Mouse (Mus musculus) T-helper 2 cell (primary cell): ENCODE measurements at regions not wholly inside any gene's neighbourhood (a gene's known extent, or its start where the extent isn't known, plus 50 kb on each side); places are given as distances from the start of the nearest gene placed in this dataset.

Experiments used
- in situ Hi-C: fragments of 300-600 bp; cut with MboI, MseI; formaldehyde crosslinking; loops from one replicate; pipeline ENCODE4 v1.15.1; 2025; ENCODE audit warnings: high pct_unique_total_duplicates

- in situ Hi-C loops: no loop called here
Observed at GRCm38 (mm10) chr9:90367745-90368144, 97.1 kb upstream of the Tbc1d2b start.

GRCm38 (mm10) chr9:90326531-90326930, 55.9 kb upstream of the Tbc1d2b start:
- in situ Hi-C loops: no loop called here
